24 mouse cellular contexts compared by ENCODE assay signal in genomic region chr4:123856888-123857287, GRCm38 (mm10). TPM values are rescaled to one million over a fixed set of nuclear protein-coding genes. Genes with fewer than 3 reads are reported as not detected.
DNase-seq lines count a peak whose midpoint lies in the region; ATAC-seq and TF ChIP-seq lines count a peak whose summit lies in the region.
"Had no signal": no experiment of that assay in that cellular context is flagged by ENCODE, and none has a peak within 500 bp of the region (broad histone marks: within the 10 kb centered on the region; RNA-seq: fewer than 3 reads in every experiment).

No protein-coding gene starts in this region.

- H3K4me3 ChIP-seq in forebrain, embryonic 11.5 days (ENCODE audit: low read depth, low read length) = no peak overlapping the region
- H3K4me3 ChIP-seq in forebrain, embryonic 12.5 days (replicated peaks) = no peak overlapping the region
- peak overlapping the region; percentile 84 for H3K4me3 ChIP-seq in testis, adult 2 months (ENCODE audit: control insufficient read depth, low read depth, low read length)
- H3K4me3 ChIP-seq: embryonic facial prominence, embryonic 10.5 days; embryonic facial prominence, embryonic 12.5 days; forebrain, embryonic 13.5 days; forebrain, embryonic 15.5 days had no signal

- H3K27me3 ChIP-seq in forebrain, embryonic 11.5 days (ENCODE audit: control insufficient read depth, insufficient read depth, low read length) = no peaks in the 10 kb centered on the region
- H3K27me3 ChIP-seq in forebrain, embryonic 12.5 days = no peaks in the 10 kb centered on the region
- H3K27me3 ChIP-seq in testis, adult 2 months (ENCODE audit: control insufficient read depth, insufficient read depth, low read length) = no peaks in the 10 kb centered on the region
- H3K27me3 ChIP-seq: embryonic facial prominence, embryonic 12.5 days; forebrain, embryonic 13.5 days; forebrain, embryonic 15.5 days had no signal

- H3K9me3 ChIP-seq in forebrain, embryonic 11.5 days (ENCODE audit: control insufficient read depth, low read length) = no peaks in the 10 kb centered on the region
- no peaks in the 10 kb centered on the region for H3K9me3 ChIP-seq in forebrain, embryonic 12.5 days
- H3K9me3 ChIP-seq: forebrain, embryonic 13.5 days; forebrain, embryonic 15.5 days; G1E had no signal

- no peak overlapping the region for H3K9ac ChIP-seq in forebrain, embryonic 11.5 days (ENCODE audit: low read length)
- H3K9ac ChIP-seq in forebrain, embryonic 12.5 days = no peak overlapping the region
- H3K9ac ChIP-seq: embryonic facial prominence, embryonic 12.5 days; forebrain, embryonic 13.5 days; forebrain, embryonic 15.5 days; forebrain, postnatal 0 days had no signal

- 66% methylated on average over 4 of the region's 4 CpGs for WGBS in forebrain, embryonic 11.5 days
- WGBS in forebrain, embryonic 12.5 days = 66% methylated on average over 4 of the region's 4 CpGs

- no peak overlapping the region for H3K27ac ChIP-seq in forebrain, embryonic 11.5 days (ENCODE audit: low read depth, low read length)
- no peak overlapping the region for H3K27ac ChIP-seq in forebrain, embryonic 12.5 days
- H3K27ac ChIP-seq in testis, adult 2 months (ENCODE audit: control insufficient read depth, insufficient read depth, low read depth, low read length) = no peak overlapping the region
- H3K27ac ChIP-seq: embryonic facial prominence, embryonic 10.5 days; embryonic facial prominence, embryonic 12.5 days; forebrain, embryonic 13.5 days; forebrain, embryonic 15.5 days had no signal

- ATAC-seq in forebrain, embryonic 11.5 days (replicated peaks; ENCODE audit: low FRiP score) = no peak
- ATAC-seq in forebrain, embryonic 12.5 days (ENCODE audit: low FRiP score) = no peak
- ATAC-seq: CD4-positive, CD25-positive, alpha-beta regulatory T cell, adult 4 months; forebrain, embryonic 13.5 days; forebrain, embryonic 15.5 days; forebrain, postnatal 0 days had no signal

- no peak for TF ChIP-seq CTCF in testis, adult 2 months (IDR thresholded peaks at IDR 0.05; ENCODE audit: control insufficient read depth, insufficient read depth, insufficient replicate concordance, low read depth, low read length)

- H3K4me2 ChIP-seq in forebrain, embryonic 11.5 days (ENCODE audit: low read depth, low read length, severe bottlenecking) = no peak overlapping the region
- no peak overlapping the region for H3K4me2 ChIP-seq in forebrain, embryonic 12.5 days
- H3K4me2 ChIP-seq: embryonic facial prominence, embryonic 12.5 days; forebrain, embryonic 13.5 days; forebrain, embryonic 15.5 days had no signal

- H3K4me1 ChIP-seq in forebrain, embryonic 11.5 days (replicated peaks; ENCODE audit: control insufficient read depth, insufficient read depth, low read length) = no peaks in the 10 kb centered on the region
- H3K4me1 ChIP-seq in forebrain, embryonic 12.5 days = no peaks in the 10 kb centered on the region
- H3K4me1 ChIP-seq in testis, adult 2 months (ENCODE audit: control insufficient read depth, insufficient read depth, low read length) = no peaks in the 10 kb centered on the region; the same call in 1 of the 2 replicates
- H3K4me1 ChIP-seq: embryonic facial prominence, embryonic 10.5 days; embryonic facial prominence, embryonic 12.5 days; forebrain, embryonic 13.5 days; forebrain, embryonic 15.5 days had no signal

- peak; percentile 4 for DNase-seq in forebrain, embryonic 11.5 days (ENCODE audit: low spot score)
- DNase-seq in testis, postnatal 10 days (ENCODE audit: low spot score) = no peak
- peak; percentile 46 for DNase-seq in retina, postnatal 1 day
- no peak for DNase-seq in frontal cortex, postnatal 25 days (ENCODE audit: low spot score in 2 of 2)
- DNase-seq: adrenal gland, adult 2 months; adrenal gland, postnatal 10 days; adrenal gland, postnatal 36 days; B cell, adult 2 months; cerebellum, adult 11-12 months; cerebellum, adult 2 months; cerebellum, adult 9-10 months; cerebellum, postnatal 10 days; cerebellum, postnatal 25 days; forebrain, postnatal 0 days had no signal

- no peaks in the 10 kb centered on the region for H3K36me3 ChIP-seq in forebrain, embryonic 11.5 days (ENCODE audit: control insufficient read depth, insufficient read depth, low read length)
- no peaks in the 10 kb centered on the region for H3K36me3 ChIP-seq in forebrain, embryonic 12.5 days (replicated peaks)
- H3K36me3 ChIP-seq in testis, adult 2 months (ENCODE audit: control insufficient read depth, insufficient read depth, low read length) = no peaks in the 10 kb centered on the region
- H3K36me3 ChIP-seq: embryonic facial prominence, embryonic 10.5 days; embryonic facial prominence, embryonic 12.5 days; forebrain, embryonic 15.5 days; G1E had no signal

- no peak for TF ChIP-seq POLR2A in testis, adult 2 months (IDR thresholded peaks at IDR 0.05; ENCODE audit: control insufficient read depth, low read depth, low read length)

RNA-seq across cellular contexts. Expression of gene 4933427I04Rik, which starts 2.6 kb away (rescaled TPM):
- polyA plus RNA-seq in forebrain, embryonic 11.5 days (2014; fragmentation: Nextera tagmentation; extraction: Ambion mirVana) = not detected in 2 replicates
- 0.09 TPM in 1 of 2 replicates, not detected in the other for polyA plus RNA-seq in forebrain, embryonic 12.5 days (2016; fragmentation: Nextera tagmentation; extraction: Ambion mirVana)
- polyA plus RNA-seq in testis, adult 2 months (2012; rRNA removed) = 54.4 and 63.4 TPM in 2 replicates
- polyA plus RNA-seq: adrenal gland, adult 2 months; CD4-positive, CD25-positive, alpha-beta regulatory T cell, adult 4 months; cerebellum, adult 2 months; cortical plate, adult 2 months; embryonic facial prominence, embryonic 10.5 days; embryonic facial prominence, embryonic 14.5 days; G1E had no signal

RNA-seq across cellular contexts. Expression of gene Mycbp, which starts 47.7 kb away (rescaled TPM):
- polyA plus RNA-seq in forebrain, embryonic 11.5 days (2014; fragmentation: Nextera tagmentation; extraction: Ambion mirVana) = 58.6 and 59.9 TPM in 2 replicates
- polyA plus RNA-seq in forebrain, embryonic 12.5 days (2016; fragmentation: Nextera tagmentation; extraction: Ambion mirVana) = 49.4 and 50.2 TPM in 2 replicates
- polyA plus RNA-seq in testis, adult 2 months (2012; rRNA removed) = 49.1 and 53.2 TPM in 2 replicates

Comparison
In these comparisons a context has a peak if more than half of its experiments do, and no peak if none do; other contexts are left out.
1. DNase-seq: peak in forebrain, embryonic 11.5 days (single experiment) and retina, postnatal 1 day (single experiment); none in testis, postnatal 10 days (single experiment) and frontal cortex, postnatal 25 days (0 of 2).
2. RNA of gene 4933427I04Rik, which starts 2.6 kb away (polyA plus RNA-seq): 54.4 to 63.4 TPM in testis, adult 2 months; 0.09 TPM in forebrain, embryonic 12.5 days and not detected in forebrain, embryonic 11.5 days; every median in the first group is over 10 times any median in the second.